Mouse (Mus musculus) spleen, adult 2 months (tissue): Measurements from ENCODE around the gene Jmy.

ENCODE experiments used
- CTCF ChIP-seq: fragments of 200-500 bp; IDR thresholded peaks from 2 replicates; pipeline ENCODE4 v1.5.1; 2011; ENCODE audit warnings: mild to moderate bottlenecking, inconsistent platforms; ENCODE audit not compliant: insufficient read depth, insufficient read length, insufficient replicate concordance; ENCODE audit errors: extremely low read depth
- POLR2A ChIP-seq: fragments of 200-500 bp; IDR thresholded peaks from 2 replicates; pipeline ENCODE4 v1.6.1; 2011; ENCODE audit warnings: low read depth, low read length, inconsistent platforms

- TF ChIP-seq POLR2A, result no peak
- TF ChIP-seq CTCF, result no peak
Observed at GRCm38 (mm10) chr13:93517223-93517622, 17.6 kb upstream of the Jmy start.
